Mouse (Mus musculus) G1E (cell line): ENCODE measurements around the gene Ebf1. TPM values are rescaled to one million over a fixed set of nuclear protein-coding genes. Genes with fewer than 3 reads are reported as not detected.

Experiments used
- ATAC-seq: 2 replicates; pipeline ENCODE4 v1.8.0; 2016; ENCODE audit warnings: mild to moderate bottlenecking; ENCODE audit not compliant: insufficient number of reproducible peaks, poor library complexity, low FRiP score, severe bottlenecking; ENCODE audit errors: extremely low read depth
- DNase-seq: peaks from one replicate; pipeline ENCODE4 v3.0.0; 2012; ENCODE audit warnings: low spot score
- H3K27me3 ChIP-seq: 2 replicates; pipeline ENCODE4 v1.6.1; 2012; ENCODE audit warnings: mild to moderate bottlenecking, low read length, inconsistent platforms; ENCODE audit not compliant: insufficient read depth
- H3K36me3 ChIP-seq: replicated peaks from 2 replicates; pipeline ENCODE3; 2012; ENCODE audit warnings: mild to moderate bottlenecking, inconsistent platforms
- H3K4me1 ChIP-seq: 2 replicates; pipeline ENCODE4 v1.6.1; 2012; ENCODE audit warnings: low read depth, low read length, inconsistent platforms, mixed read lengths; ENCODE audit not compliant: insufficient read depth
- H3K4me3 ChIP-seq: 2 replicates; pipeline ENCODE4 v1.5.1; 2012; ENCODE audit warnings: low read depth, mild to moderate bottlenecking, inconsistent platforms, low read length, moderate library complexity, mixed read lengths
- H3K9me3 ChIP-seq: replicated peaks from 2 replicates; pipeline ENCODE4 v1.6.1; 2012; ENCODE audit warnings: inconsistent platforms
- CTCF ChIP-seq: IDR thresholded peaks from 2 replicates; pipeline ENCODE4 v1.5.1; 2012; ENCODE audit warnings: low read depth, low read length, inconsistent platforms, mixed read lengths
- GATA1 ChIP-seq: IDR thresholded peaks from 2 replicates; pipeline ENCODE4 v1.6.1; 2012; ENCODE audit warnings: borderline replicate concordance, low read length, inconsistent platforms, mixed read lengths
- GATA2 ChIP-seq: IDR thresholded peaks from 2 replicates; pipeline ENCODE4 v1.6.1; 2012; ENCODE audit warnings: low read depth, low read length, inconsistent platforms, borderline replicate concordance
- POLR2AphosphoS5 ChIP-seq: IDR thresholded peaks from 2 replicates; pipeline ENCODE4 v1.6.1; 2012; ENCODE audit warnings: low read depth, low read length, inconsistent platforms; ENCODE audit not compliant: insufficient replicate concordance
- TAL1 ChIP-seq: conservative IDR thresholded peaks from 2 replicates; pipeline ENCODE4 v1.6.1; 2012; ENCODE audit warnings: low read depth, low read length, inconsistent platforms, mixed read lengths
- polyA plus RNA-seq: library from polyadenylated mRNA; stranded (reverse); fragments of >175 nt; gene quantifications from 2 replicates; pipeline ENCODE4 v1.2.3, GENCODE M21; 2012
- total RNA-seq, 2 experiments: library from RNA; stranded (forward) in 1 of 2; stranded (reverse) in 1 of 2; fragments of 200-1000 nt in 1 of 2; fragments of >200 nt in 1 of 2; fragmentation: Nextera tagmentation in 1 of 2; gene quantifications; 2 replicates each; pipeline ENCODE4 v1.2.3; 2014 to 2017

Gene Ebf1
- total and polyA plus RNA-seq, 3 experiments = 0.05 TPM; not detected in 2

- no peaks in the 10 kb centered on the region for H3K9me3 ChIP-seq
- no peaks in the 10 kb centered on the region for H3K4me1 ChIP-seq
- no peaks in the 10 kb centered on the region; the same call in 1 of the 2 replicates for H3K27me3 ChIP-seq
- DNase-seq (no peak), ATAC-seq (no peak)
- no peak overlapping the region for H3K4me3 ChIP-seq
- TF ChIP-seq GATA1 (no peak), TAL1 (no peak), CTCF (no peak), POLR2AphosphoS5 (no peak), GATA2 (no peak)
- no peaks in the 10 kb centered on the region for H3K36me3 ChIP-seq
These were observed 120.9 kb downstream of the Ebf1 start for GRCm38 (mm10) chr11:44738046-44738445.

GRCm38 (mm10) chr11:44738820-44739219, 121.7 kb downstream of the Ebf1 start:
- DNase-seq = no peak
- TF ChIP-seq TAL1 = no peak
- no peak for TF ChIP-seq GATA1
- TF ChIP-seq POLR2AphosphoS5 = no peak
- TF ChIP-seq GATA2 = no peak
- no peak for TF ChIP-seq CTCF
- Histone ChIP-seq H3K4me1 (no peaks in the 10 kb centered on the region), H3K4me3 (no peak overlapping the region), H3K36me3 (no peaks in the 10 kb centered on the region), H3K9me3 (no peaks in the 10 kb centered on the region), H3K27me3 (no peaks in the 10 kb centered on the region; the same call in 1 of the 2 replicates)
- no peak for ATAC-seq

GRCm38 (mm10) chr11:44740278-44741041, 123.3 kb downstream of the Ebf1 start:
- no peaks in the 10 kb centered on the region; the same call in 1 of the 2 replicates for H3K27me3 ChIP-seq
- H3K36me3 ChIP-seq = no peaks in the 10 kb centered on the region
- DNase-seq (no peak), ATAC-seq (no peak)
- no peak for TF ChIP-seq GATA2
- TF ChIP-seq GATA1 = no peak
- TF ChIP-seq CTCF = no peak
- no peak for TF ChIP-seq POLR2AphosphoS5
- no peak for TF ChIP-seq TAL1
- no peaks in the 10 kb centered on the region for H3K9me3 ChIP-seq
- H3K4me3 ChIP-seq = no peak overlapping the region
- H3K4me1 ChIP-seq = no peaks in the 10 kb centered on the region

- DNase-seq (no peak), ATAC-seq (no peak)
- Histone ChIP-seq H3K9me3 (no peaks in the 10 kb centered on the region), H3K36me3 (no peaks in the 10 kb centered on the region), H3K4me1 (no peaks in the 10 kb centered on the region), H3K4me3 (no peak overlapping the region), H3K27me3 (peaks cover 2% of the 10 kb centered on the region; the same call in 1 of the 2 replicates)
- TF ChIP-seq POLR2AphosphoS5 = no peak
- TF ChIP-seq GATA2 = no peak
- TF ChIP-seq CTCF = no peak
- no peak for TF ChIP-seq GATA1
- TF ChIP-seq TAL1 = no peak
These were observed 124.0 kb downstream of the Ebf1 start for GRCm38 (mm10) chr11:44741042-44741491.

- no peak for DNase-seq
- TF ChIP-seq GATA2 = no peak
- no peak for TF ChIP-seq TAL1
- TF ChIP-seq GATA1 = no peak
- TF ChIP-seq CTCF = no peak
- TF ChIP-seq POLR2AphosphoS5 = no peak
These were observed 127.3 kb downstream of the Ebf1 start for GRCm38 (mm10) chr11:44744446-44744845.

GRCm38 (mm10) chr11:44745946-44746345, 128.8 kb downstream of the Ebf1 start:
- DNase-seq (no peak), ATAC-seq (no peak)
- no peak for TF ChIP-seq GATA1
- TF ChIP-seq GATA2 = no peak
- no peak for TF ChIP-seq TAL1
- TF ChIP-seq POLR2AphosphoS5 = no peak
- no peak for TF ChIP-seq CTCF
- no peak overlapping the region for H3K4me3 ChIP-seq
- 0 out of 2 replicates have a peak, but pooled peaks cover 11% of the 10 kb centered on the region for H3K27me3 ChIP-seq
- H3K36me3 ChIP-seq = no peaks in the 10 kb centered on the region
- no peaks in the 10 kb centered on the region for H3K4me1 ChIP-seq
- H3K9me3 ChIP-seq = no peaks in the 10 kb centered on the region

More at GRCm38 (mm10) chr11:44744446-44744845, 127.3 kb downstream of the Ebf1 start:
- H3K9me3 ChIP-seq = no peaks in the 10 kb centered on the region
- ATAC-seq = no peak
- no peaks in the 10 kb centered on the region for H3K4me1 ChIP-seq
- no peak overlapping the region for H3K4me3 ChIP-seq
- H3K36me3 ChIP-seq = no peaks in the 10 kb centered on the region
- 0 out of 2 replicates have a peak, but pooled peaks cover 9% of the 10 kb centered on the region for H3K27me3 ChIP-seq
